Mouse (Mus musculus): ENCODE results near the gene Cryzl1. TPM values are rescaled to one million over a fixed set of nuclear protein-coding genes. Genes with fewer than 3 reads are reported as not detected.

Gene Cryzl1
- polyA plus RNA-seq, 1 experiment = 11.6 TPM

DNA sequence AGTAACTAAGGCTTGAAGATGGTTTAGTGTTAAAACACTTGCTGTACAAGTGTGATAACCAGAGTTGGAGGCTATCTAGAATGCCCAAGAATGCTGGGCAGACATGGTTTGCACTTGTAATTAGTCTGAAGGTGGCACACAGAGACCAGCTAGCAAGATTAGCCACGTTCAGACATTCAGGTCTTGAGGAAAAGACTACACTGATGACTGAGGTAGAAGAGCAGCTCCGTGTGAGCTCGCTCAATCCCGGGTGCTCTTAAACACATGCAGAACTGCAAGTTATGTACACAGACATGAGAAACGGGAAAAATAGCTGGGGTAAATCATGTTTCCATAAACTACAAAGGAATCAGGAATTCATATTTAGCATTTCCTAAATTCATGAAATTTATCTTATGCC lies 48.1 kb downstream of the Cryzl1 start:
- no peak overlapping the region for H3K4me3 ChIP-seq (ENCODE audit: extremely low read depth, insufficient read depth, insufficient read length)
- WGBS = 83% methylated on average over 5 of the region's 5 CpGs
- TF ChIP-seq POLR2A (IDR thresholded peaks at IDR 0.05; ENCODE audit: low read depth, low read length) (no peak), CTCF (IDR thresholded peaks at IDR 0.05; ENCODE audit: extremely low read depth, insufficient read depth, insufficient read length, insufficient replicate concordance) (no peak)

DNA sequence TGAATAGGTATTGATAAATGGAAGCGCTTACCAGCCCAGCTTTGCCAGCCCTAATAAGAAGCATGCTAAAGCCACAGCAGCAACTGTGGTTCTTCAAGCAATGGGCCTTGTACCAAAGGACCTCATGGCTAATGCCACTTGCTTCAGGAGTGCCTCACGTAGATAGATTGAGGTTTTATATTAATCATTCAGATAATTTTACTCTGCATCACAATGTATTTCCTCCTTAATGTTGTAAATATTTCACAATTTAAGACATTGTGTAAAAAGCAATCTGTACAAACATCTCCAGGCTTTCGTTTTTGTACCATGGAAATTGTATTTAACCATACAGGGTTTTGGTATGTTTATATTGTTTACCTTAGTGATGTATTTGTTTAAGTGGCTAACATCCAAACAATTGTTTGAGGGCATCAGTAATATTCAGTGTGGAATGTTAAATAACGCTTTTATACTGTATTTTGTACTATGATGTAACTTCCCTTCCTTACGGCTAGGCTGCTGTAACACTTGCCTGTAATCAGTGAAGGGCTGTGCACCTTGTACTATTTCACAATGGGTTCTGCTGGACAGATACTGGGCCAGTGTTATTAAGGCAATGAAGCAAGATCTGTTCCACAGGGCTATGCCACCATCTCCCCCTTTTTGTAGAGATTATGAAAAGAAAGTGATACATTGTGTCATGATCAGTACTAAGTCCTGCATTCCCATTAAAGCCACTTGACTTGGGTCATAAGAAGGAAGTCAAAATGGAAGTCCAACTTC lies 50.4 kb downstream of the Cryzl1 start:
- no peak for TF ChIP-seq POLR2A (IDR thresholded peaks at IDR 0.05; ENCODE audit: low read depth, low read length)
- TF ChIP-seq CTCF (IDR thresholded peaks at IDR 0.05; ENCODE audit: extremely low read depth, insufficient read depth, insufficient read length, insufficient replicate concordance) = no peak
- no peaks in the 10 kb centered on the region for H3K27me3 ChIP-seq (ENCODE audit: control insufficient read depth, insufficient read depth, low read length)
- no peaks in the 10 kb centered on the region for H3K4me1 ChIP-seq (ENCODE audit: control insufficient read depth, insufficient read depth, insufficient read length)
- no peak overlapping the region for H3K27ac ChIP-seq (ENCODE audit: insufficient read depth, low read length)
- WGBS = 91% methylated on average over 5 of the region's 5 CpGs
- peaks cover 50% of the 10 kb centered on the region for H3K36me3 ChIP-seq (ENCODE audit: control insufficient read depth, insufficient read depth, low read length)
- no peak for DNase-seq (ENCODE audit: low read depth in 1 of 2, low spot score in 2 of 2)
- no peak overlapping the region for H3K4me3 ChIP-seq (ENCODE audit: extremely low read depth, insufficient read depth, insufficient read length)

More for the DNA sequence above, 48.1 kb downstream of the Cryzl1 start:
- Histone ChIP-seq H3K27ac (ENCODE audit: insufficient read depth, low read length) (no peak overlapping the region), H3K36me3 (ENCODE audit: control insufficient read depth, insufficient read depth, low read length) (peaks cover 46% of the 10 kb centered on the region), H3K4me1 (ENCODE audit: control insufficient read depth, insufficient read depth, insufficient read length) (peaks cover under 1% of the 10 kb centered on the region; the same call in 1 of the 2 replicates), H3K27me3 (ENCODE audit: control insufficient read depth, insufficient read depth, low read length) (no peaks in the 10 kb centered on the region)
- no peak for DNase-seq (ENCODE audit: low read depth in 1 of 2, low spot score in 2 of 2)

DNA sequence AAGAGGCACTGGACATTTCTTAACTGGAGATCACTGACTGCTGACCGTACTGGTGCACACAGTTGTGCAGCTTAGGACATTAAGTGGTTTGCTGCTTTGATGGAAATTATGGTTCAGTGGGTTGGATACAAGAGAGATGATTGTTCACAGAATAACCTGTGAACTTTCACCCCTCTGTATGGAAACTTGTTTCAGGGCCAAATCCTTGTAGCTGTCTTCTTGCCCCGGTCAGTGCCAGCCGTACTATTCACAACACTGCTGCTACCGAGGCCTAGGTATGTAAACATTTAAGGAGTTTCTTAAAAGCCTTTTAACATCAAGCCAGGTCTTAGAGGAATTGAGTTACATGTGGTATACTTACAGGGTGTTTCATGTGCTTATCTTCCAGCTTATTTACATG lies 54.3 kb downstream of the Cryzl1 start:
- H3K27me3 ChIP-seq (ENCODE audit: control insufficient read depth, insufficient read depth, low read length) = no peaks in the 10 kb centered on the region
- TF ChIP-seq CTCF (IDR thresholded peaks at IDR 0.05; ENCODE audit: extremely low read depth, insufficient read depth, insufficient read length, insufficient replicate concordance) = no peak
- TF ChIP-seq POLR2A (IDR thresholded peaks at IDR 0.05; ENCODE audit: low read depth, low read length) = no peak
- DNase-seq (ENCODE audit: low read depth in 1 of 2, low spot score in 2 of 2) = no peak
- peaks cover 57% of the 10 kb centered on the region for H3K36me3 ChIP-seq (ENCODE audit: control insufficient read depth, insufficient read depth, low read length)
- H3K4me3 ChIP-seq (ENCODE audit: extremely low read depth, insufficient read depth, insufficient read length) = no peak overlapping the region
- WGBS = 94% methylated on average over 4 of the region's 4 CpGs
- H3K4me1 ChIP-seq (ENCODE audit: control insufficient read depth, insufficient read depth, insufficient read length) = no peaks in the 10 kb centered on the region
- no peak overlapping the region for H3K27ac ChIP-seq (ENCODE audit: insufficient read depth, low read length)

DNA sequence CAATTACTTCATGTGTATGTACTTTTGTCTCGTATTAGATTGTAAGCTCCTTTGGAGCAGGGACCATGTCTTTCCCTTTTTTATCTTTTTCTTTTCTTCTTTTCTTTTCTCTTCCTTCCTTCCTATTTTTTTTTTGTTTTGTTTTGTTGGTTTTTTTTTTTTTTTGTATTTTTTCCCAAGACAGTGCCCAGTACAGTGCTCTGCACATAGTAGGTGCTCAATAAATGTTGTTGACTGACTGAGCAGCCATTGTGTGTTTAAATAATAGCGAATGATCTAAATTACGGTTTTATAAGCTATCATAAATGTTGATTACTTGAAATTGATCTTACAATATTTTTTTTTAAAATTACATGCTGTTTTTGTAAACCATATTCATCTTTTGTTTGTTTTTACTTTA lies 65.0 kb downstream of the Cryzl1 start:
- Histone ChIP-seq H3K27ac (ENCODE audit: insufficient read depth, low read length) (no peak overlapping the region), H3K4me3 (ENCODE audit: extremely low read depth, insufficient read depth, insufficient read length) (no peak overlapping the region), H3K36me3 (ENCODE audit: control insufficient read depth, insufficient read depth, low read length) (peaks cover 59% of the 10 kb centered on the region), H3K27me3 (ENCODE audit: control insufficient read depth, insufficient read depth, low read length) (no peaks in the 10 kb centered on the region), H3K4me1 (ENCODE audit: control insufficient read depth, insufficient read depth, insufficient read length) (no peaks in the 10 kb centered on the region; the same call in 1 of the 2 replicates)
- no peak for TF ChIP-seq POLR2A (IDR thresholded peaks at IDR 0.05; ENCODE audit: low read depth, low read length)
- no peak for TF ChIP-seq CTCF (IDR thresholded peaks at IDR 0.05; ENCODE audit: extremely low read depth, insufficient read depth, insufficient read length, insufficient replicate concordance)
- DNase-seq (ENCODE audit: low read depth in 1 of 2, low spot score in 2 of 2) = no peak
- 95% methylated on average over 3 of the region's 3 CpGs for WGBS

DNA sequence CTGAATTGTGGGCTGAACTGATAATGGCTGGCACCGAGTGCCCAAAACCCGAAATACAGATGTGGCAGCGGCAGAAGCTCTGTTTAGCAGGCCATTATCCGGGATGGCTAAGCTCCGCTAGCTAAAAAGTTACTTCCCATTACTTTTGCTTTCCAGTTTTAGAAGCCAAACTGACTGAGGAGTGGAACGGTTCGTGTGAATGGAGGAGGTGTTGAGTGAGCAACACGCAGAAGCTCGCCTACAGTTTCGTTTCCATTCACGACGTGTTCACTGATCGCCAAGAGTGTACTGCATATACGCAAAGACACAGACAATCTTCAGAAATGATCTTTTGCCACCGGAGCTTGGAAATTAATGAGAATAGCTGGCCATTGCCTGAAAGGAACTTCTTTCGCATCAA lies 66.4 kb downstream of the Cryzl1 start:
- Histone ChIP-seq H3K27me3 (ENCODE audit: control insufficient read depth, insufficient read depth, low read length) (no peaks in the 10 kb centered on the region), H3K36me3 (ENCODE audit: control insufficient read depth, insufficient read depth, low read length) (peaks cover 67% of the 10 kb centered on the region), H3K4me3 (ENCODE audit: extremely low read depth, insufficient read depth, insufficient read length) (no peak overlapping the region), H3K27ac (ENCODE audit: insufficient read depth, low read length) (no peak overlapping the region), H3K4me1 (ENCODE audit: control insufficient read depth, insufficient read depth, insufficient read length) (no peaks in the 10 kb centered on the region; the same call in 1 of the 2 replicates)
- WGBS = 95% methylated on average over 16 of the region's 16 CpGs
- no peak for TF ChIP-seq CTCF (IDR thresholded peaks at IDR 0.05; ENCODE audit: extremely low read depth, insufficient read depth, insufficient read length, insufficient replicate concordance)
- no peak for TF ChIP-seq POLR2A (IDR thresholded peaks at IDR 0.05; ENCODE audit: low read depth, low read length)
- DNase-seq (ENCODE audit: low read depth in 1 of 2, low spot score in 2 of 2) = no peak

DNA sequence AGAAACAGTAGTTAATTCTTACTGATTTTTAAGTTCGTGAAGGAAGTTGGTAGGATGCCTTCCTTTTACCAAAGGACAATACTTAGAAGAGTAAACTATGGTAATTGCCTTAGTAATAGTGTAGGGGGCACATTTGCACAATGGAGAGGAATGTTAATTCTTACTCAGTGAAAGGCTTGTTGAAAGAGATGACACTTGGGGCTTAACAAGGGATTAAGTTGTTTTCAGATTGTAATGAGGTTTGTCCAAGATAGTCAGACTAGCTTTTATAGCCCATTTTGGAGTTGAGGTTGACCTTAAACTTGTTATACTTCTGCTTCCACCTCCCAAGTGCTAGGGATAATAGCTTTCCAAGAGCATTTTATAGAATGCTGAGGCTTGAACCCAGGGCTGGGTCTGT lies 67.4 kb downstream of the Cryzl1 start:
- Histone ChIP-seq H3K27ac (ENCODE audit: insufficient read depth, low read length) (no peak overlapping the region), H3K4me3 (ENCODE audit: extremely low read depth, insufficient read depth, insufficient read length) (no peak overlapping the region), H3K4me1 (ENCODE audit: control insufficient read depth, insufficient read depth, insufficient read length) (no peaks in the 10 kb centered on the region; the same call in 1 of the 2 replicates), H3K27me3 (ENCODE audit: control insufficient read depth, insufficient read depth, low read length) (no peaks in the 10 kb centered on the region), H3K36me3 (ENCODE audit: control insufficient read depth, insufficient read depth, low read length) (peaks cover 66% of the 10 kb centered on the region)
- no peak for DNase-seq (ENCODE audit: low read depth in 1 of 2, low spot score in 2 of 2)
- TF ChIP-seq CTCF (IDR thresholded peaks at IDR 0.05; ENCODE audit: extremely low read depth, insufficient read depth, insufficient read length, insufficient replicate concordance) (no peak), POLR2A (IDR thresholded peaks at IDR 0.05; ENCODE audit: low read depth, low read length) (no peak)
- 90% methylated on average over 1 of the region's 1 CpGs for WGBS

DNA sequence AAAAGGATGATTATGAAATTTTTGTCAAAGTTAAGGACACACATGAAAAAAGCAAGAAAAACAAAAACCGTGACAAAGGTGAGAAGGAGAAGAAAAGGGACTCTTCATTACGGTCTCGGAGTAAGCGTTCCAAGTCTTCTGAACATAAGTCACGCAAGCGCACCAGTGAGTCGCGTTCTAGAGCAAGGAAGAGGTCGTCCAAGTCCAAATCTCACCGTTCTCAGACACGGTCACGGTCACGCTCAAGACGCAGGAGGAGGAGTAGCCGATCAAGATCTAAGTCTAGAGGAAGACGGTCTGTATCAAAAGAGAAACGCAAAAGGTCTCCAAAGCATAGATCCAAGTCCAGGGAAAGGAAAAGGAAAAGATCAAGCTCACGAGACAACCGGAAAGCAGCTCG lies 69.0 kb downstream of the Cryzl1 start:
- 98% methylated on average over 20 of the region's 20 CpGs for WGBS
- TF ChIP-seq CTCF (IDR thresholded peaks at IDR 0.05; ENCODE audit: extremely low read depth, insufficient read depth, insufficient read length, insufficient replicate concordance) (no peak), POLR2A (IDR thresholded peaks at IDR 0.05; ENCODE audit: low read depth, low read length) (no peak)
- Histone ChIP-seq H3K27ac (ENCODE audit: insufficient read depth, low read length) (no peak overlapping the region), H3K4me1 (ENCODE audit: control insufficient read depth, insufficient read depth, insufficient read length) (no peaks in the 10 kb centered on the region; the same call in 1 of the 2 replicates), H3K4me3 (ENCODE audit: extremely low read depth, insufficient read depth, insufficient read length) (no peak overlapping the region), H3K27me3 (ENCODE audit: control insufficient read depth, insufficient read depth, low read length) (no peaks in the 10 kb centered on the region), H3K36me3 (ENCODE audit: control insufficient read depth, insufficient read depth, low read length) (peaks cover 72% of the 10 kb centered on the region)
- DNase-seq (ENCODE audit: low read depth in 1 of 2, low spot score in 2 of 2) = no peak
